Mouse (Mus musculus): Measurements from ENCODE around the gene Zfp768. TPM values are rescaled to one million over a fixed set of nuclear protein-coding genes. Genes with fewer than 3 reads are reported as not detected.

Gene Zfp768
- polyA plus RNA-seq, 1 experiment from 2014 or later: 25.5 TPM

- no peak overlapping the region for H3K4me2 ChIP-seq (replicated peaks; ENCODE audit: low read depth, low read length)
- H3K4me3 ChIP-seq (ENCODE audit: low read length): no peak overlapping the region
- ATAC-seq (ENCODE audit: low FRiP score, low TSS enrichment): no peak
- no peaks in the 10 kb centered on the region for H3K36me3 ChIP-seq (ENCODE audit: insufficient read depth, low read length)
- H3K4me1 ChIP-seq (ENCODE audit: insufficient read depth, low read length): peaks cover 5% of the 10 kb centered on the region; the same call in 1 of the 2 replicates
- H3K9ac ChIP-seq (replicated peaks; ENCODE audit: low read length): no peak overlapping the region
- no peaks in the 10 kb centered on the region for H3K27me3 ChIP-seq (ENCODE audit: insufficient read depth, low read length)
- no peak overlapping the region for H3K27ac ChIP-seq (ENCODE audit: low read length)
- no peaks in the 10 kb centered on the region for H3K9me3 ChIP-seq (ENCODE audit: low read length)
- 73% methylated on average over 4 of the region's 4 CpGs for WGBS
Measured at GRCm38 (mm10) chr7:127321106-127321505, 24.3 kb downstream of the Zfp768 start.

GRCm38 (mm10) chr7:127313912-127314311, 31.5 kb downstream of the Zfp768 start:
- no peaks in the 10 kb centered on the region for H3K9me3 ChIP-seq (ENCODE audit: low read length)
- H3K9ac ChIP-seq (replicated peaks; ENCODE audit: low read length): no peak overlapping the region
- H3K4me2 ChIP-seq (replicated peaks; ENCODE audit: low read depth, low read length): no peak overlapping the region
- H3K36me3 ChIP-seq (ENCODE audit: insufficient read depth, low read length): no peaks in the 10 kb centered on the region
- ATAC-seq (ENCODE audit: low FRiP score, low TSS enrichment): no peak
- H3K27me3 ChIP-seq (ENCODE audit: insufficient read depth, low read length): no peaks in the 10 kb centered on the region
- no peak overlapping the region for H3K4me3 ChIP-seq (ENCODE audit: low read length)
- no peak overlapping the region for H3K27ac ChIP-seq (ENCODE audit: low read length)
- 53% methylated on average over 8 of the region's 8 CpGs for WGBS
- no peaks in the 10 kb centered on the region for H3K4me1 ChIP-seq (ENCODE audit: insufficient read depth, low read length)

- Histone ChIP-seq H3K4me2 (replicated peaks; ENCODE audit: low read depth, low read length) (no peak overlapping the region), H3K27me3 (ENCODE audit: insufficient read depth, low read length) (no peaks in the 10 kb centered on the region), H3K9me3 (ENCODE audit: low read length) (no peaks in the 10 kb centered on the region), H3K27ac (ENCODE audit: low read length) (no peak overlapping the region), H3K9ac (replicated peaks; ENCODE audit: low read length) (no peak overlapping the region), H3K4me3 (ENCODE audit: low read length) (no peak overlapping the region), H3K4me1 (ENCODE audit: insufficient read depth, low read length) (no peaks in the 10 kb centered on the region), H3K36me3 (ENCODE audit: insufficient read depth, low read length) (no peaks in the 10 kb centered on the region)
- 55% methylated on average over 12 of the region's 12 CpGs for WGBS
- ATAC-seq (ENCODE audit: low FRiP score, low TSS enrichment): no peak
Measured at GRCm38 (mm10) chr7:127309951-127310350, 35.4 kb downstream of the Zfp768 start.

- Histone ChIP-seq H3K9me3 (ENCODE audit: low read length) (no peaks in the 10 kb centered on the region), H3K4me1 (ENCODE audit: insufficient read depth, low read length) (no peaks in the 10 kb centered on the region)
Measured at GRCm38 (mm10) chr7:127308887-127309286, 36.5 kb downstream of the Zfp768 start.

GRCm38 (mm10) chr7:127308431-127308830, 37.0 kb downstream of the Zfp768 start:
- Histone ChIP-seq H3K36me3 (ENCODE audit: insufficient read depth, low read length) (no peaks in the 10 kb centered on the region), H3K9ac (replicated peaks; ENCODE audit: low read length) (no peak overlapping the region), H3K9me3 (ENCODE audit: low read length) (no peaks in the 10 kb centered on the region), H3K27me3 (ENCODE audit: insufficient read depth, low read length) (no peaks in the 10 kb centered on the region), H3K4me1 (ENCODE audit: insufficient read depth, low read length) (no peaks in the 10 kb centered on the region), H3K4me3 (ENCODE audit: low read length) (no peak overlapping the region), H3K27ac (ENCODE audit: low read length) (no peak overlapping the region), H3K4me2 (replicated peaks; ENCODE audit: low read depth, low read length) (no peak overlapping the region)
- WGBS: 79% methylated on average over 2 of the region's 2 CpGs
- ATAC-seq (ENCODE audit: low FRiP score, low TSS enrichment): no peak

More at GRCm38 (mm10) chr7:127308887-127309286, 36.5 kb downstream of the Zfp768 start:
- WGBS: 76% methylated on average over 4 of the region's 4 CpGs
- H3K4me3 ChIP-seq (ENCODE audit: low read length): no peak overlapping the region
- H3K4me2 ChIP-seq (replicated peaks; ENCODE audit: low read depth, low read length): no peak overlapping the region
- H3K27me3 ChIP-seq (ENCODE audit: insufficient read depth, low read length): no peaks in the 10 kb centered on the region
- H3K27ac ChIP-seq (ENCODE audit: low read length): no peak overlapping the region
- H3K9ac ChIP-seq (replicated peaks; ENCODE audit: low read length): no peak overlapping the region
- no peaks in the 10 kb centered on the region for H3K36me3 ChIP-seq (ENCODE audit: insufficient read depth, low read length)
- ATAC-seq (ENCODE audit: low FRiP score, low TSS enrichment): no peak

- Histone ChIP-seq H3K27me3 (ENCODE audit: insufficient read depth, low read length) (no peaks in the 10 kb centered on the region), H3K36me3 (ENCODE audit: insufficient read depth, low read length) (no peaks in the 10 kb centered on the region), H3K9ac (replicated peaks; ENCODE audit: low read length) (no peak overlapping the region), H3K9me3 (ENCODE audit: low read length) (no peaks in the 10 kb centered on the region), H3K4me3 (ENCODE audit: low read length) (no peak overlapping the region), H3K27ac (ENCODE audit: low read length) (no peak overlapping the region), H3K4me1 (ENCODE audit: insufficient read depth, low read length) (no peaks in the 10 kb centered on the region), H3K4me2 (replicated peaks; ENCODE audit: low read depth, low read length) (no peak overlapping the region)
- 91% methylated on average over 5 of the region's 5 CpGs for WGBS
- no peak for ATAC-seq (ENCODE audit: low FRiP score, low TSS enrichment)
Measured at GRCm38 (mm10) chr7:127297586-127298193, 47.7 kb downstream of the Zfp768 start.

- ATAC-seq (ENCODE audit: low FRiP score, low TSS enrichment): no peak
- H3K4me3 ChIP-seq (ENCODE audit: low read length): no peak overlapping the region
Measured at GRCm38 (mm10) chr7:127296786-127297555, 48.4 kb downstream of the Zfp768 start.

GRCm38 (mm10) chr7:127296098-127296497, 49.3 kb downstream of the Zfp768 start, which contains the start of gene Itgal:
Gene Itgal (plus strand): TSS chr7:127296260.
- Histone ChIP-seq H3K36me3 (ENCODE audit: insufficient read depth, low read length) (no peaks in the 10 kb centered on the region), H3K27ac (ENCODE audit: low read length) (no peak within 1 kb of the TSS), H3K4me2 (replicated peaks; ENCODE audit: low read depth, low read length) (no peak within 1 kb of the TSS), H3K9me3 (ENCODE audit: low read length) (no peaks in the 10 kb centered on the region), H3K4me1 (ENCODE audit: insufficient read depth, low read length) (no peaks in the 10 kb centered on the region), H3K27me3 (ENCODE audit: insufficient read depth, low read length) (no peaks in the 10 kb centered on the region), H3K4me3 (ENCODE audit: low read length) (no peak within 1 kb of the TSS), H3K9ac (replicated peaks; ENCODE audit: low read length) (no peak within 1 kb of the TSS)
- ATAC-seq (ENCODE audit: low FRiP score, low TSS enrichment): no peak
- WGBS: 79% methylated on average over 11 of the region's 11 CpGs

More at GRCm38 (mm10) chr7:127296786-127297555, 48.4 kb downstream of the Zfp768 start:
- 84% methylated on average over 5 of the region's 5 CpGs for WGBS
- Histone ChIP-seq H3K27ac (ENCODE audit: low read length) (no peak overlapping the region), H3K9me3 (ENCODE audit: low read length) (no peaks in the 10 kb centered on the region), H3K4me2 (replicated peaks; ENCODE audit: low read depth, low read length) (no peak overlapping the region), H3K36me3 (ENCODE audit: insufficient read depth, low read length) (no peaks in the 10 kb centered on the region), H3K27me3 (ENCODE audit: insufficient read depth, low read length) (no peaks in the 10 kb centered on the region), H3K4me1 (ENCODE audit: insufficient read depth, low read length) (no peaks in the 10 kb centered on the region), H3K9ac (replicated peaks; ENCODE audit: low read length) (no peak overlapping the region)
